Mouse (Mus musculus): ENCODE measurements at regions not wholly inside any gene's neighbourhood (a gene's known extent, or its start where the extent isn't known, plus 50 kb on each side); places are given as distances from the start of the nearest gene placed in this dataset.
A peak's percentile ranks its signal among the peaks of the same experiment; 100 is the strongest.

- intact Hi-C loops (cut with DNase I; ENCODE audit: low total_unique reads): no loop called here
- no peak for DNase-seq
Measured at GRCm38 (mm10) chr11:114294511-114295250, 227.8 kb upstream of the Sdk2 start.

GRCm38 (mm10) chr11:114291258-114291657 lies 224.4 kb upstream of the Sdk2 start:
- no peak for DNase-seq
- intact Hi-C loops (cut with DNase I; ENCODE audit: low total_unique reads): no loop called here

DNA sequence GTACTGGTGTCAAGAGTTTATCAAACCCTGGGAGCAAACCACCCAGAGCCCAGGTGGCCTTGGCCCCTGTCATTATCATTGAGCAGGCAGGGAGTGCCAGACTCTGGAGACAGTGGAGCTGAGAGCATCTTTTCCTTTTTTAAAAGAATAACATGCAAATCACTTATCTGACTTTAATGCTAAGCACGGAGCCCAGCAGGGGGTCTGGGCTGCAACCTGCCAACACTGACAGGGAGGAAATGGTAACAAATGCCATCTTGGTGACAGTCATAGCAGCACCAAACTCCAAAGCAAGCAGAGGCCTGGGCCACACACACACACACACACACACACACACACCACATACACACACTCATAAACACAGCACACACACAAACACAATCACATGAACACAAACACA lies 223.1 kb upstream of the Sdk2 start:
- intact Hi-C loops (cut with DNase I; ENCODE audit: low total_unique reads): no loop called here
- DNase-seq: no peak

- intact Hi-C loops (cut with DNase I; ENCODE audit: low total_unique reads): loop anchor here (2.0 kb wide), 1 partner anchor 420 kb away; no protein-coding TSS in a partner anchor
- no peak for DNase-seq
Measured at GRCm38 (mm10) chr11:114284820-114285666, 218.2 kb upstream of the Sdk2 start.

GRCm38 (mm10) chr11:114283208-114283607 lies 216.4 kb upstream of the Sdk2 start:
- peak; percentile 42 for DNase-seq
- intact Hi-C loops (cut with DNase I; ENCODE audit: low total_unique reads): no loop called here

GRCm38 (mm10) chr11:114282566-114282965 lies 215.7 kb upstream of the Sdk2 start:
- DNase-seq: no peak
- intact Hi-C loops (cut with DNase I; ENCODE audit: low total_unique reads): no loop called here

GRCm38 (mm10) chr11:114281846-114282245 lies 215.0 kb upstream of the Sdk2 start:
- intact Hi-C loops (cut with DNase I; ENCODE audit: low total_unique reads): no loop called here
- no peak for DNase-seq

DNA sequence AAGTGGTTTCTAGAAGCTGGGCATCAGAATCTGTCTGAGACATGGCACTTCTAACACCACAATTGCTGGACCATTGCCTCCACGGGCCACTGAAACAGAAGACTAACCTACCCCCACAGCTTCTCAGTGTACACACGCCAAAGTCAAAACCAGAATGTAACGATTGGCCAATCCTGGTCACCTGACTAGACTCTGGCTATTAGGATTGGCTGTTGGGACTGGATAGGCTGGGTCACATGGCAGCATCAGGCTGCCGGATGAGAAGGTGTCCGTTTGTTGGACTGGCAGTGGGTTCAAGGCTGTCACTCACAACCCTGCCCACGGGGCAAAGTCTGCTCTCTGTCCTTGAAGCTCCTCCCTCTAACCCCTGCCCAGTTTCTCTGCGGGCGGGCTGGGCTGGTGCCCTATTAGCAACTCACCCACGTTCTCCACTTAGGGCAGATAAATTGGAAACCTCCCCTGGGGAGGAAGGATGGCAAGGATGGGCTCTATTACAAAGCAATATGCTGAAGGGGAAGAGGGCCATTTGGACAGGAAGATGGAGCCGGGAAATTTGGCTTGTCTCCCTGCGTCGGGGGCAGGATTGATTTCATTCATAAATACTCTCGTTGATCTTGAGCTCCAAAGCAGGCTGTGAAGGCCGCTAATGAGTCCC lies 214.3 kb upstream of the Sdk2 start:
- no peak for DNase-seq
- intact Hi-C loops (cut with DNase I; ENCODE audit: low total_unique reads): no loop called here

- intact Hi-C loops (cut with DNase I; ENCODE audit: low total_unique reads): loop anchor here (5.0 to 10.0 kb wide), 2 partner anchors 75 to 213 kb away; partner anchors contain the start of gene Sdk2
- no peak for DNase-seq
Measured at GRCm38 (mm10) chr11:114277513-114278304, 210.9 kb upstream of the Sdk2 start.

DNA sequence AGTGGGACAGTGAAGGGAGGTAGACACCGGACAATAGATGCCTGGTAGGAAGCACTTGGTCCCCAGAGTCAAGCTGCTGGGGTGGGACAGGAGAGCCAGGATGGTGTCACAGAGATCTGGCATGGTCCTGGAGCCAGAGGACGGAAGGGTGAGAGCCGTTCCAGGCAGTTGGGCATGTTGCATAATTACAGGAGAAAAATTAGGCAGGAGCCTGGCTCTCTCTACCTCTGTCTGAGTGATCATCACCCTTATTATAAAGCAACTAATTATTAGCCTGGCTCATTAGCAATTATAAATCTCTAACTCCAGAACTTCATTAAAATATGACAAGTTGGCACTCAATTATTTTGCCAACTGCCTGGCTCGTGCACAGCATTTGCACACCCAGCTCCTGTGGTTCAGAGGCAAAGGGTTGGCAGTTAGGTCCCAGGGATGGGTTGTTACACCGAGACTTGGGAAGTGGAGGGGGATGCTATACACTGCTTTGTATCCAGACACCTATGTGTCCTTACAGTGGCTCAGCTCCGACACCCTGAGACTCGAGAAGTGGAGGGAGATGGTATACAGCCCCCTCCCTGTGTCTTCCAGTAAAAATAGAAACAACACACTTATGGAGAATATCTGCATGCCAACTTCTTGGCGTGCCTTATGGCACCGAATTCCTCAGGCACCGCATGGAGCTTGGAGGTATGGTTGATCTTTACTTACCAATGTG lies 203.7 kb upstream of the Sdk2 start:
- intact Hi-C loops (cut with DNase I; ENCODE audit: low total_unique reads): loop anchor here (10.0 kb wide), 1 partner anchor 206 kb away; the partner anchor contains the start of gene Sdk2
- DNase-seq: no peak

DNA sequence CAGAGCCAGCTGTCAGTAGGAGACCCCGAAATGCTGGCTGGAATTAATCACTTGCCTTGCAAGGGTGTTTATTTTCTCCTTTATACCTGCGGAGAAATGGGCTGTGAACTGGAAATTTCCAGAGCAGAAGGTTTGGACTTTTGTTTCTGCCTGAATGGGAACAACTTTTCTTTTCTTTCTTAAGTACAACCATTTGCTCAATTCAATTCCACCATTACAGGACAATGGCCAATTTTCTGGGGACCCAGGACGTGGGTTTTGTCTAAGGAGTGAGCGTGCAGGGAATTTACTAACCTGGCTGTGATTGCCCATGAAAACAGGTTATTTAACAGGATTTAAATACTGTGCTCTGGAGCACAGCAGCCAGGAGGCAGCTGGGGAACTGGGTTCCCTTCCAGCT lies 195.1 kb upstream of the Sdk2 start:
- DNase-seq: no peak
- intact Hi-C loops (cut with DNase I; ENCODE audit: low total_unique reads): no loop called here

DNA sequence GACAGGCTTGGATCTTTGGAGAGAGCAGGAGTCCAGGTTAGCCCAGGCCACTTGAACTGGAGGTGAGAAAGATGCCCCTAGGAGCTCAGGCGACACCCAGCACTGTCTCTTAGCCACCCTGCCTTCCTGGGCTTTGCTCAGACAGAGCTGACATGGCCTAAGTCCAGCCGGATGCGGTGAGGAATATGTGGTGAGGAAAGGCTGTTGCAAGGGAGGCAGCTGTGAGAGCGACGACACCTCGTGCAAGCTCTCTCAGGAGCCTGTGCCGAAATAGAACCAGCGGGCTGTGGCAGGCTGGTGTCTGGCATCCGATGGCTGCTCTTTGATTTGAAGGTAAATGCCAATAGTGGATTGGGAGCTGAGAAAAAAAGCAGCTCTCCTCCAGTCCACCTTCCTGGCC lies 191.4 kb upstream of the Sdk2 start:
- DNase-seq: no peak

DNA sequence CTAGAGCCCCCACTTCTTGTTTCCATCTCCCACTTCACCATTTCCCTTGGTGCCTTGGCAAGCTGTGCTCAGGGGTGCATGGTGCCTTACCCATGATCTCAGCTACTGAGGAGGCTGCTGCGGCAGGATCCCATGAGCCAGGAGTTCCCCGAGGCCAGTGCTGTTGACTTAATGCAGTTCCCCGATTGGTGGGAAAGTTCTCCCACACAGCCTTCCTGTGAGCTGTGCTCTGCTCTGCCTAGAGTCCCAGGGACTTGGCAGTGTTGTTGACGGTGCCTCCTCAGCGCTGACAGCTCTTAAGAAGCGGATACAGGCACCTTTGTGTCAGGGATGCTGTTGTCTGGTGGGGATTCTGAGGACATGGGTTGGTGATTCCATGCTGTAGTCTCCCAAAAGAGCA lies 190.9 kb upstream of the Sdk2 start:
- intact Hi-C loops (cut with DNase I; ENCODE audit: low total_unique reads): no loop called here
- no peak for DNase-seq

More for the DNA sequence above, 191.4 kb upstream of the Sdk2 start:
- intact Hi-C loops (cut with DNase I; ENCODE audit: low total_unique reads): no loop called here

GRCm38 (mm10) chr11:114257061-114257460 lies 190.2 kb upstream of the Sdk2 start:
- DNase-seq: no peak
- intact Hi-C loops (cut with DNase I; ENCODE audit: low total_unique reads): no loop called here

DNA sequence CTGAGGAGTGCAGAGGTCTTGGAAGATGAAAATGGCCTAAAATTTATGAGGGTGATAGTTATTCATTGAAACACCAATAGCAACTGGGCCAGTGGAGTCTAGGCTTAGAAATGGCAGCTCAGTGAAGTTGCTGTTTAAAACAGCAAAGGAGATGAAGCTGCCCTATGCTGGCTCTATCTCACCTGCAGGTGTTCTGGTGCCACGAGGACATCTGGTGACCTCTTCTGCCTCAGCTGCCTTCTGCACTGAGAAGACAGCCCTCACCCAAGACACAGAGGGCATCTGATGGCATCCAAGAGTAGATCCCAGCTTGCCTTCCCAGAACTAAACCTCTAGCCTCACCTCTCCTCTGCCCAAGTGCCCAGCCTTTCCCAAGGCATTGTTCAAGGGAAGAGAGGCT lies 187.5 kb upstream of the Sdk2 start:
- DNase-seq: no peak
- intact Hi-C loops (cut with DNase I; ENCODE audit: low total_unique reads): no loop called here

DNA sequence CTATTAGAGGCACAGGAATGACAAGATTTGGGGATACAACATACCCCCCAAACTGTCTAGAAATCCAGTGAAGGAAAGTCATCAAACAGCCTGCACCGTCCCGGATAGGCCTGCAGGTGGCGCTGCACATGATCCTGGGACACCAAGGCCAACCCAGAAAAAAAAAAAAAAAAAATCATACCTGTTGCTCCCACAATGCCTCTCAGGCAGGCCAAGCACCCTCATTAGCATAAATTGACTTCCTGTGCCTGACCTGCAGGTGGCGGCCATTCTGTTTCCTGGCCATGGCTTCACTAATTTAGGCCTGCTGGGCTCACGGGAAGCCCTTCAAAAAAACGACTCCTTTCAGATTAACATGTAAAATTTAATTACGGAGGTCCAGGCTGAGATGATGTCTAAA lies 184.8 kb upstream of the Sdk2 start:
- intact Hi-C loops (cut with DNase I; ENCODE audit: low total_unique reads): no loop called here
- no peak for DNase-seq

DNA sequence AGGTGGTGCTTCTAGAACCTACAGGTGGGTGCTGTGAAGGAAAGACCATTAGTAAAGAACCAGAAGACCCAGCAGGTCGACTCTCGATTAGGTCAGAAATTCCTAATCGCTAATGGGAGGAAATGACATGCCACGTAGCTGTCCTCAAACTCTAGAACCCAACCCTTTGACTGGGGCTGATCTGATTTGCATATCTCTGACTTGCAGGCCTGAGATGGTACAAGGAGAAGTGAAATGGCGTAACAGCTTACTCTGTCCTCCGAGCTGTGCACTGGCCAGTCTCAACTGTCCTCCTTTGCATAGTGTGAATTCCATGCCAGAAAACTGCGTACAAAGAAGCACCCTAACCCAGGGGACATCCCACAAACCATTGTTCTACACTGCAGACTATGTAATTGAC lies 182.4 kb upstream of the Sdk2 start:
- DNase-seq: no peak
- intact Hi-C loops (cut with DNase I; ENCODE audit: low total_unique reads): no loop called here

GRCm38 (mm10) chr11:114248261-114248898 lies 181.5 kb upstream of the Sdk2 start:
- intact Hi-C loops (cut with DNase I; ENCODE audit: low total_unique reads): no loop called here
- no peak for DNase-seq

All from gastrocnemius, postnatal 14 days (tissue).